Mouse (Mus musculus) megakaryocyte, embryonic 14.5 days (primary cell): ENCODE measurements around the gene Mmp15. TPM values are rescaled to one million over a fixed set of nuclear protein-coding genes. Genes with fewer than 3 reads are reported as not detected.

Experiments
- H3K27me3 ChIP-seq: replicated peaks from 2 replicates; pipeline ENCODE3; 2012; ENCODE audit warnings: inconsistent platforms
- H3K36me3 ChIP-seq: replicated peaks from 2 replicates; pipeline ENCODE3; 2012; ENCODE audit warnings: low read length, inconsistent platforms, mixed read lengths
- H3K4me1 ChIP-seq: 2 replicates; pipeline ENCODE4 v1.6.1; 2012; ENCODE audit warnings: inconsistent platforms
- H3K4me3 ChIP-seq: replicated peaks from 2 replicates; pipeline ENCODE3; 2012; ENCODE audit warnings: moderate library complexity, mild to moderate bottlenecking, inconsistent platforms
- H3K9me3 ChIP-seq: 2 replicates; pipeline ENCODE4 v1.6.1; 2012; ENCODE audit warnings: inconsistent platforms
- FLI1 ChIP-seq: IDR thresholded peaks from 2 replicates; pipeline ENCODE4 v1.6.1; 2012; ENCODE audit warnings: low read length, inconsistent platforms, mixed read lengths
- GATA1 ChIP-seq: IDR thresholded peaks from 3 replicates; pipeline ENCODE4 v1.6.1; 2012; ENCODE audit warnings: mixed read lengths, low read length, inconsistent platforms, borderline replicate concordance
- polyA plus RNA-seq: library from polyadenylated mRNA; stranded (reverse); fragments of >175 nt; gene quantifications from 2 replicates; pipeline ENCODE4 v1.2.3, GENCODE M21; 2012; ENCODE audit warnings: low replicate concordance; ENCODE audit not compliant: insufficient read depth

Mmp15 gene
- 0.27 TPM in 1 of 2 replicates, not detected in the other for polyA plus RNA-seq

DNA sequence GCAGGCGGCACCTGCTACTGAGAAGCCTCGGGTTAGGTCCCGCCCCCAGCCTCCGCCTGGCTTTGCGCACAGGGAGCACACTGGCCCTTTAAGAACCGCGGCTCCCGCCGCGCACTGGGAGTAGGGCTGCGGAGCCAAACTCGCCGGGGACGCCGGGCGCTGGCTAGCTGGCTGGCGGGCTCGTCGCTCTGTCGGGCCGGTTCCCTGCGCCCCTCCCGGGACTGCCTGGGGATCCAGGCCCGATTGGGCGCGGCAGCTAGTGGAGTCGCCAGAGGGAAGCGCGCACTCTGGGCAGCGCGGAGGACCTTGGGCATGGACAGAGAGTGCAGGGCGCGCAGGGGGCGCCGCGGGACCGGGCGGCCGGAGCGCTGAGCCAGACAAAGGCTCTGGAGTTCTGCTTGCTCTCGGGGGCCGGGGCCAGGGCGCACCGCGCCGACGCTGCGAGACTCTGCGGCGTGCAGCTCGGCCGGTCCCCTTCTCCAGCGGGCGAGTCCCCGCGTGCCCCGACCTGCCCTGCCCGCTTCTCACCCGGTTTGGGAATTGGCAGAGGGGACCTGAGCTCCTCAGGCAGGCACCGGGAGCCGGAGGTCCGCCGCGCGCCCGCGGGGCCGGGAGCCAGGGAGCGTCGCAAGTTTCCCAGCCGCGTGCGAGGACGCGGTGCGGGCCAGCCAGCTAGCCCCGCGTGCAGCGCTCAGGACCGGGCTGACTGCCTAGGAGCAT is at the start of gene Mmp15:
Gene Mmp15 (plus strand): TSS at position 118 of the 720 bp plus-strand sequence.
- Histone ChIP-seq H3K9me3 (no peaks in the 10 kb centered on the region), H3K4me1 (peaks cover 41% of the 10 kb centered on the region), H3K4me3 (peak within 1 kb of the TSS; percentile 86), H3K27me3 (peaks cover 90% of the 10 kb centered on the region), H3K36me3 (peaks cover 8% of the 10 kb centered on the region)
- TF ChIP-seq FLI1 (no peak), GATA1 (no peak)

DNA sequence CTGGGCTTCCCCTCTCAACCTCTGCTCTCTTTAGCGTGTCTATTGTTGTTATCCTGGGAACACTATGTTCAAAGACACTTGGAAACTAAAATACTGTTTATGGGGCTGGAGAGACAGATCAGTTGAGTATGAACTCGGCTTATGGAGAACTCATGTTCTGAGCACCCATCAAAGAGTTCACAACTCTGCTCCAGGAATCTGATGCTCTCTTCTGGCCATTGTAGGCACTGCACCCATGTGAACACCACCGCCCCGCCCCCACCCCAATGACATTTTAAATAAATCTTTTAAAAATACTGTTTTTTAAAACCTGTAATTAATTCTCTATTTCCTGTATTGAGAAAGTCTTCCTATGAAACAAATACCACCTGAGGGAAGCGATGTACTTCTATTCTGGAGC is 49.7 kb upstream of the Mmp15 start:
- peaks cover 11% of the 10 kb centered on the region for H3K4me1 ChIP-seq
- H3K27me3 ChIP-seq: peaks cover 69% of the 10 kb centered on the region
- H3K9me3 ChIP-seq: no peaks in the 10 kb centered on the region
- TF ChIP-seq FLI1: no peak
- no peak for TF ChIP-seq GATA1
- no peaks in the 10 kb centered on the region for H3K36me3 ChIP-seq
- no peak overlapping the region for H3K4me3 ChIP-seq

DNA sequence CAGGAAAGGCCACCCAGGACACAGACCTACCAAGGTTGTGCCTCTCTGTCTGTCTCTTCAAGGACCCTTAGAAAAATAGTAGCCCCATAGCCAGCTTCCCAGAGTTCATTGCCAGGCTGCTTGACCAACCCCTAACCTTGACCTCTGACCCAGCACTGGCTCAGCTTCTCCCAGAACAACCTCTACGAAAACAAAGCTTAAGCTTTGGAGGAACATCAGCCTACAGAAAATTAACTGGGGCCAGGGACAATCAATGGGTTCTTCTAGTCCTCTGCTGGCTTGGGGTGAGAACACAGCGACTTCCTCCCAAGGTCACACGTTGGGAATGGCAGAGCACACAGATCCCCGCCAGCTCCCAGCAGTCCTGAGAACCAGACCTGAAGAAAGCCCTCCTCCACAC is 46.5 kb upstream of the Mmp15 start:
- Histone ChIP-seq H3K4me3 (no peak overlapping the region), H3K36me3 (no peaks in the 10 kb centered on the region), H3K9me3 (no peaks in the 10 kb centered on the region), H3K4me1 (peaks cover 7% of the 10 kb centered on the region), H3K27me3 (peaks cover 61% of the 10 kb centered on the region)
- TF ChIP-seq FLI1 (no peak), GATA1 (no peak)

DNA sequence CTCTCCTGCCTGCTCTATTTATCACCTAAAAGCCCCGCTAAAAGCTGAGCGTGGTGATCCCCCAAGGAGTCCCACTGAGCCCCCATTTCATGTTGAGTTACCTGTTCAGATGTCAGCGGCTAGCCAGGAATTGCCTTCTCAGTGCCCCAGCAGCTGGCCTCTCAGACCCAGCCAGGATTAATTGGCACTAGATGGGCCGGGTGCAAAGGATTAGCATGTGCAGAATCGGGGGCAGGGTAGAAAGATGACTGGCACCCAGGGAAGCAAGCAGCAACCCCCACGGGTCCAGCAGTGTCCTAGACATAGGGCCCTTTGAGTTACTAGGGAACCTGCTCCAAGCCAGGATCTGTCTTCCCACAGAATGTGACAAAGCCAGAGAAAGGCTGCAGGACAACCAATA is 45.6 kb upstream of the Mmp15 start, which contains the start of gene Cngb1:
Gene Cngb1 (minus strand): TSS at position 155 of the 400 bp plus-strand sequence.
- H3K27me3 ChIP-seq: peaks cover 63% of the 10 kb centered on the region
- H3K4me1 ChIP-seq: peaks cover 6% of the 10 kb centered on the region
- no peak for TF ChIP-seq GATA1
- no peak for TF ChIP-seq FLI1
- no peak within 1 kb of the TSS for H3K4me3 ChIP-seq
- H3K36me3 ChIP-seq: no peaks in the 10 kb centered on the region
- no peaks in the 10 kb centered on the region for H3K9me3 ChIP-seq

GRCm38 (mm10) chr8:95310342-95310970 is 41.6 kb upstream of the Mmp15 start, which contains the start of gene Tepp:
TSS of gene Tepp (plus strand) at chr8:95310566.
- Histone ChIP-seq H3K4me1 (peaks cover 24% of the 10 kb centered on the region), H3K9me3 (no peaks in the 10 kb centered on the region), H3K36me3 (no peaks in the 10 kb centered on the region), H3K4me3 (peak within 1 kb of the TSS; percentile 28), H3K27me3 (peaks cover 61% of the 10 kb centered on the region)
- no peak for TF ChIP-seq GATA1
- TF ChIP-seq FLI1: no peak

DNA sequence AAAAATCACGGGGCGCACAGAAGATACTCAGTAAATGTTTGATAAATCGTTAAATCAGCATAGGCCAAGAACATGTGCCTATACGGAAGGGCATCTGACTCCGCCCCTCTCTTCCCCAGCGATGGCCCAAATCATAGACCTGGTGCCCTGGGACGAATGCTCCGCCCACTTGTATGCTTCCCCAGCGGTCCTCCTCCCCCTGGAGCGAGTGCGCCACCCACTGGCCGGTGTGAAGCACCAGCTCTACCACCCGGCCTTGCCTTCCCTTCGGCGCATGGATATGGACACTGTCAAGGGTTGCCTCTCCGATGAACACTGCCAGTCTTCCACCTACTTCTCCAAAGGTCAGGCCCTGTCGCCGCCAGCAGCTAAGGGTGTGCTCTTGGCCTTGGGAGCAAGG is 39.2 kb upstream of the Mmp15 start:
- no peaks in the 10 kb centered on the region for H3K36me3 ChIP-seq
- no peak for TF ChIP-seq GATA1
- TF ChIP-seq FLI1: no peak
- peaks cover 24% of the 10 kb centered on the region for H3K4me1 ChIP-seq
- peaks cover 3% of the 10 kb centered on the region; the same call in 1 of the 2 replicates for H3K9me3 ChIP-seq
- H3K27me3 ChIP-seq: peaks cover 48% of the 10 kb centered on the region
- no peak overlapping the region for H3K4me3 ChIP-seq

- Histone ChIP-seq H3K9me3 (peaks cover 10% of the 10 kb centered on the region), H3K27me3 (peaks cover 46% of the 10 kb centered on the region), H3K36me3 (no peaks in the 10 kb centered on the region), H3K4me3 (no peak overlapping the region), H3K4me1 (peaks cover 24% of the 10 kb centered on the region)
- TF ChIP-seq FLI1 (no peak), GATA1 (no peak)
Observed at GRCm38 (mm10) chr8:95313857-95314256, 38.2 kb upstream of the Mmp15 start.

DNA sequence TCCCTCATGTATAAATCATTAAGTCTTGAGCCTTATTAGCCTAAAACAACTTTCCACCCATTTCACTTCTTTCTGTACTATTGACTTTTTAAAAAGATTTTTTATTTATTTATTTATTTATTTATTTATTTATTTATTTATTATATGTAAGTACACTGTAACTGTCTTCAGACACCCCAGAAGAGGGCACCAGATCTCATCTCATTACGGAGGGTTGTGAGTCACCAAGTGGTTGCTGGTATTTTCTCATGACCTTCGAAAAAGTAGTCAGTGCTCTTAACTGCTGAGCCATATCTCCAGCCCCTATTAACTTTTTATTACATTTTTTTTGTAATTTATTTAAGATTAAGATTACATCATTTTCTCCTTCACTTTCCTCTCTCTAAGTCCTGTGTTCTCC is 37.4 kb upstream of the Mmp15 start:
- H3K9me3 ChIP-seq: peaks cover 11% of the 10 kb centered on the region
- no peak for TF ChIP-seq FLI1
- no peak for TF ChIP-seq GATA1
- H3K4me1 ChIP-seq: peaks cover 20% of the 10 kb centered on the region
- no peak overlapping the region for H3K4me3 ChIP-seq
- no peaks in the 10 kb centered on the region for H3K36me3 ChIP-seq
- peaks cover 42% of the 10 kb centered on the region for H3K27me3 ChIP-seq

GRCm38 (mm10) chr8:95315350-95315749 is 36.7 kb upstream of the Mmp15 start:
- Histone ChIP-seq H3K4me1 (peaks cover 26% of the 10 kb centered on the region), H3K9me3 (peaks cover 14% of the 10 kb centered on the region), H3K4me3 (no peak overlapping the region), H3K27me3 (peaks cover 49% of the 10 kb centered on the region), H3K36me3 (no peaks in the 10 kb centered on the region)
- TF ChIP-seq GATA1 (no peak), FLI1 (no peak)
